Mouse (Mus musculus): ENCODE data around the gene Acadl. TPM values are rescaled to one million over a fixed set of nuclear protein-coding genes. Genes with fewer than 3 reads are reported as not detected.

Gene Acadl
- total and polyA plus RNA-seq, 3 experiments = 10.1 to 114 (median 35.9) TPM

DNA sequence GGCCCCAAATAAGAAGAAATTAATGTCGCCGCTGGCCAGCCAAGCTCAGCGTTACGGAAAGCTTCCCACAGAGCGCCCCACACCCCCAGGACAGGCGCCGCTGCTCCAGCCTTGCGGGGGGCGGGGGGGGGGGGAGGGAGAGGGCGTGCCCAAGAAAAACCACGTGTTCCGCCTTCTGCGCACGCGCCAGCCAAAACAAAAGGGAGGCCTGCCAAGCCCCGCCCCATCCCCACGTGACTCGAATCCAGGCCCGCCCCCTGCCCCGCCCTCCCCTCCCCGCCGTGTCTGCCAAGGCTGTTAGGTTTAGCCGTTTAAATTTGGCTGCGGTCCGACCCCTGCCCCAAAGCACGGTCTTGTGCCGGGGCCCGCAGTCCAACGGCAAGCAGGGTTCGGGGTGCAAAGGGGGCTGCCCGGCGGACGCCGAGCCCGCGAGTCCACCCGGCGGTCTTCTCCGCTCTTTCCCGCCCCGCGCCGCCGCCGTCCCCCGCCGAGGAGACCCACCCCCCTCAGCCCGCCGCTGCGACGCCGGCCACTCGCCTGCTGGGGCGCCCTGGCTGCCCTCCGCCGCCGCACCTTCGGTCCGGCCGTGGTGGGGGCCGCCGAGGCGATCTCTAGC, 46.1 kb downstream of the Acadl start:
- DNase-seq (ENCODE audit: low spot score) (peak; percentile 81), ATAC-seq (ENCODE audit: extremely low read depth, insufficient number of reproducible peaks, low FRiP score, poor library complexity, severe bottlenecking) (peak; percentile 35)
- H3K4me1 ChIP-seq (ENCODE audit: insufficient read depth, low read depth, low read length) = peaks cover 27% of the 10 kb centered on the region
- no peaks in the 10 kb centered on the region for H3K9me3 ChIP-seq (replicated peaks)
- TF ChIP-seq GATA2 (IDR thresholded peaks at IDR 0.05; ENCODE audit: borderline replicate concordance, low read depth, low read length) (no peak), GATA1 (IDR thresholded peaks at IDR 0.05; ENCODE audit: borderline replicate concordance, low read length) (no peak), TAL1 (conservative IDR thresholded peaks at IDR 0.05; ENCODE audit: low read depth, low read length) (no peak)
- peaks cover under 1% of the 10 kb centered on the region for H3K36me3 ChIP-seq (replicated peaks)
- peak overlapping the region; percentile 83 for H3K4me3 ChIP-seq (ENCODE audit: low read depth, low read length)
- H3K27me3 ChIP-seq (ENCODE audit: insufficient read depth, low read length) = no peaks in the 10 kb centered on the region

DNA sequence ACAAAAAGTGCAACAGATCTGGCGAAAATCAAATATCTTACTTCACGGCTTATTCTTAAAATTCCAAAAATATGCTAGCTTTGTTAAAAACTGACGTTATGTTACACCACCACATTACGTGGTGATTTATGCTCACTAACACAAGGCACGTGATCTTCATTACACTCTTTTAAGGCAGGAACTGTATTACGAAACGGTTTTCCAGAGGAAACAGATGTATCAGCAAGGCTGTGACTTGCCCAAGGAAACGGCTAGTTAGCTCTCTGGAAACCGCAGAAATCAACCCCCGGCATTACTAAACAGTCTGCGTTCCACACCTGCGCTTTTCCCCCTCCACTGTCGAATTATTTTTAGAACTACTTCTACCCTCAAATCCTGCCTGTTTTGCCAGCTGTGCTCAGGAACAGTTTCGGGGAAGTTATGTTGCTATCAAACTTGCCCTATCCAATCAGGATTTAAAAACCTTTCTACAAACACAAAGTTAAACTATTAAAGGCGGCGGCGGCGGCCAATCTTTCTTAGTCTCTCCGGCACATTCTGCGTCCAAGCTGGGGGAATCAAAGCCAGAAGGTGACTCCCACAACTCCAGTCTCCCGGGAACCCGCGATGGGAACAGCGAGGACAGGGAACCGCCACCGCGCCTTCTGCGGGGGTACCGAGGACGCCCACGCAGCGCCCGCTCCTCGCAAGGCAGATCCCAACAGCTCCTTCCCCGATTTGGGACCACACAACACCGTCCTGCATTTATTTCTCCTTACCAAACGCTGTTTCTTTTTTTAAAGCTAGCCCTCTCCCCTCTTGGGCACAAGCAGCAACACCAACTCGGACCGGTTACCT, 46.9 kb downstream of the Acadl start:
- DNase-seq (ENCODE audit: low spot score) (peak; percentile 28), ATAC-seq (ENCODE audit: extremely low read depth, insufficient number of reproducible peaks, low FRiP score, poor library complexity, severe bottlenecking) (peak; percentile 56)
- Histone ChIP-seq H3K27me3 (ENCODE audit: insufficient read depth, low read length) (no peaks in the 10 kb centered on the region), H3K9me3 (replicated peaks) (no peaks in the 10 kb centered on the region), H3K36me3 (replicated peaks) (no peaks in the 10 kb centered on the region), H3K4me3 (ENCODE audit: low read depth, low read length) (peak overlapping the region; percentile 83), H3K4me1 (ENCODE audit: insufficient read depth, low read depth, low read length) (peaks cover 27% of the 10 kb centered on the region)
- TF ChIP-seq CTCF (IDR thresholded peaks at IDR 0.05; ENCODE audit: low read depth, low read length) = no peak
- no peak for TF ChIP-seq GATA2 (IDR thresholded peaks at IDR 0.05; ENCODE audit: borderline replicate concordance, low read depth, low read length)
- TF ChIP-seq TAL1 (conservative IDR thresholded peaks at IDR 0.05; ENCODE audit: low read depth, low read length) = no peak
- no peak for TF ChIP-seq POLR2AphosphoS5 (IDR thresholded peaks at IDR 0.05; ENCODE audit: insufficient replicate concordance, low read depth, low read length)
- TF ChIP-seq GATA1 (IDR thresholded peaks at IDR 0.05; ENCODE audit: borderline replicate concordance, low read length) = no peak

DNA sequence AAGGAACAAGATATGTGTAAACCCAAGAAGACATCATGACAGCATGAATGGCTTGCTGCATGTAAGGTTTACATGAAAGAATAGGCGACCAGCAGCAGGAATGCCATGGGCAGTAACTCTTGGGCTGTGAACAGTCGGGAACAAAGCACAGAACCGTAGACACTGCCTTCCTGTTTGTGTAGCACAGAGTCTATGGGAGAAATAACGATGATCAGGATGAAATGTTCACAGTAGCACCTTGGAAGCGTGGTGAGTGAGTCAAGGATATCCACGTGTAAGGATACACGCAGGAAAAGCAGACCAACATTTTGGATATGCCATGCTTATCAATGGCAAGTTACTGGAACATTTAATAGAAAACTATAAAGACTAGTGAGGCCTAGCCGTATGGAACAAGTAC, 48.3 kb downstream of the Acadl start:
- TF ChIP-seq GATA1 (IDR thresholded peaks at IDR 0.05; ENCODE audit: borderline replicate concordance, low read length) (no peak), TAL1 (conservative IDR thresholded peaks at IDR 0.05; ENCODE audit: low read depth, low read length) (no peak), POLR2AphosphoS5 (IDR thresholded peaks at IDR 0.05; ENCODE audit: insufficient replicate concordance, low read depth, low read length) (no peak), CTCF (IDR thresholded peaks at IDR 0.05; ENCODE audit: low read depth, low read length) (no peak)
- Histone ChIP-seq H3K4me1 (ENCODE audit: insufficient read depth, low read depth, low read length) (peaks cover 22% of the 10 kb centered on the region), H3K27me3 (ENCODE audit: insufficient read depth, low read length) (no peaks in the 10 kb centered on the region), H3K4me3 (ENCODE audit: low read depth, low read length) (no peak overlapping the region), H3K36me3 (replicated peaks) (no peaks in the 10 kb centered on the region), H3K9me3 (replicated peaks) (no peaks in the 10 kb centered on the region)
- no peak for ATAC-seq (ENCODE audit: extremely low read depth, insufficient number of reproducible peaks, low FRiP score, poor library complexity, severe bottlenecking)
- DNase-seq (ENCODE audit: low spot score) = no peak

DNA sequence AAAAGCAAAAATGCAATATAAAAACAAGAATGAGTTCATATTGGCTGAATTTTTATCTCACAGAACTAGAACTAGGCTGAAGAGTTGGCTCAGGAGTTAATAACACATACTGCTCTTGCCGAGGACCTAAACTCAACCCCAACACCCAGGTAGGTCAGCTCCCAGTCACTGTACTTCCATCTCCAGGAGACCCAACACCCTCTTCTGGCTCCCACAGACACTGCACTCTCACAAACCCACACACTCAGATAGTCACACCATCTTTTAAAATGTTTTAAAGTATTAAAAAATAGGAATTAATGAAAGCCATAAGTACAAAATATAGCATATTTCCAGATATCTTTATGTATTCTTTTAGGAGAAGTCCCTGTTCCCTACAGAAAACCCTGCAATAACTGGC, 49.9 kb downstream of the Acadl start:
- ATAC-seq (ENCODE audit: extremely low read depth, insufficient number of reproducible peaks, low FRiP score, poor library complexity, severe bottlenecking) (no peak), DNase-seq (ENCODE audit: low spot score) (no peak)
- Histone ChIP-seq H3K27me3 (ENCODE audit: insufficient read depth, low read length) (no peaks in the 10 kb centered on the region), H3K36me3 (replicated peaks) (no peaks in the 10 kb centered on the region), H3K4me3 (ENCODE audit: low read depth, low read length) (no peak overlapping the region), H3K9me3 (replicated peaks) (no peaks in the 10 kb centered on the region), H3K4me1 (ENCODE audit: insufficient read depth, low read depth, low read length) (peaks cover 18% of the 10 kb centered on the region)
- TF ChIP-seq CTCF (IDR thresholded peaks at IDR 0.05; ENCODE audit: low read depth, low read length) = no peak
- no peak for TF ChIP-seq TAL1 (conservative IDR thresholded peaks at IDR 0.05; ENCODE audit: low read depth, low read length)
- no peak for TF ChIP-seq GATA2 (IDR thresholded peaks at IDR 0.05; ENCODE audit: borderline replicate concordance, low read depth, low read length)
- no peak for TF ChIP-seq GATA1 (IDR thresholded peaks at IDR 0.05; ENCODE audit: borderline replicate concordance, low read length)
- TF ChIP-seq POLR2AphosphoS5 (IDR thresholded peaks at IDR 0.05; ENCODE audit: insufficient replicate concordance, low read depth, low read length) = no peak

DNA sequence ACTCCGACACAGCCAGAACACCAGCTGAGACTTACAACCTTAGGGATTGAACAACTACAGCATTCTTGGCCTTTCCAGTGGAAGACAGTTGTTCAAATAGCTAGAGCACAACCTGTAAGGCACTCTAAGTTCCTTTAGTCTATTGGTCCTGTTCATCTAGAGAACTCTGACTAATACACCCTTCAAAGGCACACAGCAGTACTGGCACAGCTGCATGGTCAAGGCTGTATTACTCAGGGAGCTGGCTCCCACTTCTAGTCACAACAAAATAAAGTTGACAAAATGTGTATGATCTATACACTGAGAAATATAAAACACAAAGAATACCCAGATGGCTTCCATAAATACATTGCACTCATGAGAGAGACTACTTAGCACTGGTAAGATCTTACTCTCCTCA, 56.3 kb downstream of the Acadl start:
- no peaks in the 10 kb centered on the region for H3K4me1 ChIP-seq (ENCODE audit: insufficient read depth, low read depth, low read length)
- H3K36me3 ChIP-seq (replicated peaks) = peaks cover 5% of the 10 kb centered on the region
- ATAC-seq (ENCODE audit: extremely low read depth, insufficient number of reproducible peaks, low FRiP score, poor library complexity, severe bottlenecking) = no peak
- TF ChIP-seq CTCF (IDR thresholded peaks at IDR 0.05; ENCODE audit: low read depth, low read length) (no peak), TAL1 (conservative IDR thresholded peaks at IDR 0.05; ENCODE audit: low read depth, low read length) (no peak), POLR2AphosphoS5 (IDR thresholded peaks at IDR 0.05; ENCODE audit: insufficient replicate concordance, low read depth, low read length) (no peak), GATA2 (IDR thresholded peaks at IDR 0.05; ENCODE audit: borderline replicate concordance, low read depth, low read length) (no peak), GATA1 (IDR thresholded peaks at IDR 0.05; ENCODE audit: borderline replicate concordance, low read length) (no peak)
- H3K27me3 ChIP-seq (ENCODE audit: insufficient read depth, low read length) = no peaks in the 10 kb centered on the region
- no peaks in the 10 kb centered on the region for H3K9me3 ChIP-seq (replicated peaks)
- DNase-seq (ENCODE audit: low spot score) = no peak
- no peak overlapping the region for H3K4me3 ChIP-seq (ENCODE audit: low read depth, low read length)

DNA sequence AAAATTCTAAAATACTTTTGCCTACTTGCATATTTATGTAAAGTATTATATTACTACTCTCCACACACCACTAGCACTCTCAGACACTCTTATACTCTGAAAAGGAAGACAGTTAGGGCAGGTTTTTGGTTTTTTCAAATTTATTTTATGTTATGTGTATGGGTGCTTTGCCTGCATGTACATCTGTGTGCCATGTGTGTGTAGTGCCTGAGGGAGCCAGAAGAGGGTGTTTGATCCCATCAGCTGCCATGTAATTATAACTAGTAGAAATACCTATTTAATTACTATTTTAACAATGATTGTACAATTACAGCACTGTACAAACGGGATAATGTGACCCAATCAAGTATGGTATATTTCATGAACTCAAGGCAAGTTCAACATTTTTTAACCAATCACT, 57.7 kb downstream of the Acadl start:
- H3K36me3 ChIP-seq (replicated peaks) = peaks cover 15% of the 10 kb centered on the region
- TF ChIP-seq GATA2 (IDR thresholded peaks at IDR 0.05; ENCODE audit: borderline replicate concordance, low read depth, low read length) (no peak), POLR2AphosphoS5 (IDR thresholded peaks at IDR 0.05; ENCODE audit: insufficient replicate concordance, low read depth, low read length) (no peak), GATA1 (IDR thresholded peaks at IDR 0.05; ENCODE audit: borderline replicate concordance, low read length) (no peak), CTCF (IDR thresholded peaks at IDR 0.05; ENCODE audit: low read depth, low read length) (no peak), TAL1 (conservative IDR thresholded peaks at IDR 0.05; ENCODE audit: low read depth, low read length) (no peak)

More for the DNA sequence above, 57.7 kb downstream of the Acadl start:
- DNase-seq (ENCODE audit: low spot score) (no peak), ATAC-seq (ENCODE audit: extremely low read depth, insufficient number of reproducible peaks, low FRiP score, poor library complexity, severe bottlenecking) (no peak)
- no peaks in the 10 kb centered on the region for H3K27me3 ChIP-seq (ENCODE audit: insufficient read depth, low read length)
- no peaks in the 10 kb centered on the region for H3K9me3 ChIP-seq (replicated peaks)
- H3K4me1 ChIP-seq (ENCODE audit: insufficient read depth, low read depth, low read length) = no peaks in the 10 kb centered on the region
- H3K4me3 ChIP-seq (ENCODE audit: low read depth, low read length) = no peak overlapping the region

Measured in G1E (cell line).